Mouse (Mus musculus) left cerebral cortex, postnatal 4 days (tissue): ENCODE measurements around the gene Rhox4a. TPM values are rescaled to one million over a fixed set of nuclear protein-coding genes. Genes with fewer than 3 reads are reported as not detected.
"Not testable (repeated sequence)": the region's sequence is repeated elsewhere in the genome, so short reads cannot be mapped to it uniquely, and the experiment has no call there.

Experiments
- DNase-seq: peaks from one replicate; pipeline ENCODE4 v3.0.0-alpha.2; 2022
- intact Hi-C: fragments of 180-260 bp; cut with DNase I; formaldehyde crosslinking; loops from one replicate; pipeline ENCODE4 v1.15.1; 2025
- total RNA-seq, 2 experiments: library from RNA; stranded (reverse); gene quantifications; 2 replicates each; pipeline ENCODE4 v1.2.3; 2021

Gene Rhox4a
- not detected for total RNA-seq

DNA sequence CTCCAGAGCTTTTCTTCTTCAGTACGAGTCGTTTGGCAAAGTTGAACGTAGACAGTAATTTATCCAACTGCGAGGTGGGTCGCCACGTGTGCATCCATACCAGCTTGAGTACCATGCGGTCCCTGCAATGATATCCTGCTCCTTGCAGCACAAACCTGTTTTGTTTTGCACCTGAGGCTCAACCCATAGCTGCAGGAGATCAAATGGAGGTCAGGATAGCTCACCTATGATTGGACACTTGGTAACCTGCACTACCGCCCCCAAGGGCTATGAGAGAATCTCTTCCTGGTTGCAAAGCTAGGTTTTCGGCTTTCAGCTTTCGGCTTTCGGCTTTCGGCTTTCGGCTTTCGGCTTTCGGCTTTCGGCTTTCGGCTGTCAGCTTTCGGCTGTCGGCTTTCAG is at the start of gene Rhox4a:
Rhox4a (plus strand) TSS at position 301 of the 400 bp plus-strand sequence.
- intact Hi-C loops, DNase-seq: not testable (repeated sequence)

DNA sequence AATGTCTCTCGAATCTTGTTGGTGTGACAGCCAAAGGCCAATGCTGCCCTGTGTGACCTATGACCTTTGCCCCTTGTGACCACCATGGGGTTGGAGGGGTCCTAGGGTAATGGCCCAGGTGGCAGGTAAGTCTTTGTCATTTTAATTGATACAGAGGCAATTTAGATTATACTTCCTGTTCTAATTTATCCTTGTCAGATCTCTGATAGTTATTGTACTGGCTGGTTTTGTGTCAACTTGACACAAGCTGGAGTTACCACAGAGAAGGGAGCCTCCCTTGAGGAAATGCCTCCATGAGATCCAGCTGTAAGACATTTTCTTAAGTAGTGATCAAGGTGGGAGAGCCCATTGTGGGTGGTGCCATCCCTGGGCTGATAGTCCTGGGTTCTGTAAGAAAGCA is 43.0 kb upstream of the Rhox4a start, which contains the start of gene Rhox1:
Rhox1 (minus strand) TSS at position 101 of the 400 bp plus-strand sequence.
- intact Hi-C loops, DNase-seq: not testable (repeated sequence)

DNA sequence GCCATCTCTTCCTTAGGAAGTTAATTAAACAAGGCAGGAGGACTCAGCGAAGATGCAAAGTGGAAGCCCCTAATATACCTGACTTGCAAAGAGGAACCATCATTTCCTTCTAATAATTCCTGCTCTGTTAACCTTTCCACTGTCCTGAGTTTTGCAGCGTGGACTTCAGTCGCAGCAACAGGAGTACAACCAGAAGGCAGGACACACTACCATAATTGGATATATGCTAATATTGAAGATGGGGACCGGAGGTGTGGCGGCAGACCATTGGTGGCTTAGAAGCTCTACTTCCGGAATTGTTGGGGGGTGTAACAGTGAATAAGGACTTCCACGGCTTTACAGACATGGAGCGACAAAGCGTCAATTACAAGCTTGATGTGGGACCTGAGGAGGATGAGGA is 20.5 kb upstream of the Rhox4a start, which contains the start of gene Rhox2a:
Rhox2a (plus strand) TSS at position 301 of the 400 bp plus-strand sequence.
- intact Hi-C loops, DNase-seq: not testable (repeated sequence)

DNA sequence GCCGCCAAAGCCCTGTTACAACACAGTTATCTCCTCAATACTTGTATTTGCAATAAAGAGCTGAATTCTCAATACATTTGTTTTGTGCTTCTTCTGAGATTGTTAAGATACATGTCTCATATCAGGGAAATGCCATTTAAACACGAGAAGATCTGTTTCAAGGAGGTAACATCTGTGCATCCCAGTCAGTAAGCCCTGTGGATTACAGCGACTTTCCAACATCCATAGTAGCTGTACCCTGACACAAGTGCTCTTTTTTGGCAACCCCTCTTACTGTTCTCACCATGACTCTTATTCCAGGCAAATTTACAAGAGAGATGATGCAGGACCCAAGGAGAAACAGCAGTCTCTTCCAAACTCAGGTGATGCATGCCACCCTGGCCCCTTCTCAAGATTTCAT is 15.5 kb upstream of the Rhox4a start, which contains the start of gene Rhox3a:
Rhox3a (plus strand) TSS at position 301 of the 400 bp plus-strand sequence.
- DNase-seq, intact Hi-C loops: not testable (repeated sequence)

Other genes with a start within 250 kb of the Rhox4a start
- not detected for gene Sowahd, start 216.5 kb upstream of the Rhox4a start, total RNA-seq
- 100 to 1,000 TPM; 500 to 550 TPM for gene Rpl39, start 179.9 kb upstream of the Rhox4a start, total RNA-seq
- 10 to 100 TPM; 23.2 to 27.6 TPM for gene Upf3b, start 155.0 kb upstream of the Rhox4a start, total RNA-seq
- gene Nkap, start 138.5 kb upstream of the Rhox4a start, total RNA-seq: 10 to 100 TPM; 19.8 to 25.8 TPM
- under 1 TPM in 1 of 2 experiments, not detected in 1; 0.20 TPM for gene Akap14, start 96.5 kb upstream of the Rhox4a start, total RNA-seq
- 100 to 1,000 TPM; 159 to 172 TPM for gene Ndufa1, start 74.2 kb upstream of the Rhox4a start, total RNA-seq
- 1 to 10 TPM; 8.8 to 9.0 TPM for gene Rnf113a1, start 74.1 kb upstream of the Rhox4a start, total RNA-seq
- not detected for gene Gm9, start 54.3 kb upstream of the Rhox4a start, total RNA-seq
- gene Rhox1, start 43.1 kb upstream of the Rhox4a start, total RNA-seq: not detected
- gene Rhox2a, start 20.4 kb upstream of the Rhox4a start, total RNA-seq: not detected
- not detected for gene Rhox3a, start 15.4 kb upstream of the Rhox4a start, total RNA-seq
- not detected for gene Rhox3a2, start 114.7 kb downstream of the Rhox4a start, total RNA-seq
- not detected for gene Rhox4a2, start 125.5 kb downstream of the Rhox4a start, total RNA-seq
- not detected for gene Rhox2b, start 146.7 kb downstream of the Rhox4a start, total RNA-seq
- gene Rhox4b, start 167.2 kb downstream of the Rhox4a start, total RNA-seq: not detected
- gene Rhox2c, start 188.3 kb downstream of the Rhox4a start, total RNA-seq: not detected
- not detected for gene Rhox3c, start 193.2 kb downstream of the Rhox4a start, total RNA-seq
- not detected for gene Rhox4c, start 215.0 kb downstream of the Rhox4a start, total RNA-seq
- gene Rhox2d, start 228.1 kb downstream of the Rhox4a start, total RNA-seq: not detected
- not detected for gene Rhox4d, start 249.0 kb downstream of the Rhox4a start, total RNA-seq